Mouse (Mus musculus) regulatory T cell (primary cell): ENCODE results near the gene Mgll.

Experiments
- in situ Hi-C: fragments of 300-600 bp; cut with MboI, MseI; formaldehyde crosslinking; loops from one replicate; pipeline ENCODE4 v1.15.1; 2025; ENCODE audit warnings: high pct_unique_total_duplicates

The Mgll gene

DNA sequence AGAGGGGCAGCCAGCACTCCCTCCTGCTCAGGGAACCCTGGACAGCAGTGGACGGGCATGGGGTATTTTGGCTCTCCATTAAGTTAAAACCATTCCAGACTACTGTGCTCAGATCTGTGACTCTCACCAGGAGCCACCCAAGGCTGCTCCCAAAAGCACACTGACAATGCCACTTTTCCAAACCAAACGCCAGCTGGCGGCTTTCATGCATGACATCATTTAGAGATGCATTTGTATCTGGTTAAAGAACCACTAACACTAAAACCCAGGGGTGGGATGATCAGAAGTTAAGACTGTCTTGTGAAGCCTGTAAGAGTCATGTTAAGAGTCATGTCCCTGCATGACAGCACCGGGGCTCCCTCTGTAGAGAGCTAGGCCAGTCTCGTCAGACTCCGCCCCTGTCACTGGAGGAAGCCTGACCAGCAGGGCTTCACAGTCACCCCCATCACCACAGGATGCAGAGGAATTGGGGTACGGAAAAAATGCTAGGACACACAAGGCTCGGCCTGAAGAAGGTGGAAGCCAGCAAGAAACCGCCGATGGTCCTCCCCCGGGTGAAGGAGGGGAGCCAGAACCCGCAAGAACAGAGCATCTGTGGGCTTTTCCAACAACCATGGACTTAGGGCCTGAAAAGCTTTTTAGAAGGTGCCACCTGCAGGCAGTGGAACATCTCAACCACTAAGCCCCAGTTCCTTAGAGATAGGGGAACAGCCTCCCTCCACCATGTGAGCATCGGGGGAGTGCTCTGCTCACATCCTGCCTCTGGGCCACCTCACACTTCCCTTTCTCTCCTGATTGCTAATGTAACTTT lies 103.4 kb downstream of the Mgll start:
- in situ Hi-C loops, result no loop called here

DNA sequence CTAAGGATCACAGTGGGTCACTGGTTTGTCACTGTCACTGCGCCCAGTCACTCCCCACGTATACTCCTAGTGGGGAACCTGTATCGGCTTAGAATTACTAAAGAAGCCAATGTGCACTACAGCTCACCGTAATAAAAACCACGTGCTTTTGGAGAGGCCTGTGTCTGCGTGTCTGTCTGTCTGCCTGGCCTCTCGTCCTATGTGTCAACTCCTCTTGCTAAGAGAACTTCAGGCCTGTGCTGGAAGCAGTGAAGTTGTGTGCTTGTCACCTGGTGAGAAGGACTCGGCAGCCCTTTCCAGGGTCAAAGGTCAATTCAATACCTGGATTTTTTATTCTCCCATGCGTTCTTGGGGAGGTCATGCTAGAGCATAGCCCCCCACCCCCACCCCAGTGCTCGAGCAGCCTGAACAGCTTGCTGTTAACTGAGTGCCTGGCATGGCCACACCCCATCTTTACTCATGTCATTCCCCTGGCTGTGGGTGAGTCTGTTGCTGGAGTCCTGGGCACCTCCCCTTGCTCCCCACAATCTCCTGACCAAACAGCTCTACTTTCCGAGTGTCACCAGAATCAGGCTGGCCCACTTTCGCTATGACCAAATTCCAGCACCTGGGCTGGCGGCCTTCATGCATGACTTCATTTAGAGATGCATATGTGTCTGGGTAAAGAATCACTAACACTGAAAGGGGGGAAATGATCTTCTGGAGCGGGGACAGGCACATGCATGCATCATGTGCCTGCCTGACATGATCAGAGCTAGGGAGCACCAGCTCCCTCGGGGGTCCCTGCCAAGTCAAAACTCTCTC lies 104.2 kb downstream of the Mgll start:
- in situ Hi-C loops, result no loop called here

DNA sequence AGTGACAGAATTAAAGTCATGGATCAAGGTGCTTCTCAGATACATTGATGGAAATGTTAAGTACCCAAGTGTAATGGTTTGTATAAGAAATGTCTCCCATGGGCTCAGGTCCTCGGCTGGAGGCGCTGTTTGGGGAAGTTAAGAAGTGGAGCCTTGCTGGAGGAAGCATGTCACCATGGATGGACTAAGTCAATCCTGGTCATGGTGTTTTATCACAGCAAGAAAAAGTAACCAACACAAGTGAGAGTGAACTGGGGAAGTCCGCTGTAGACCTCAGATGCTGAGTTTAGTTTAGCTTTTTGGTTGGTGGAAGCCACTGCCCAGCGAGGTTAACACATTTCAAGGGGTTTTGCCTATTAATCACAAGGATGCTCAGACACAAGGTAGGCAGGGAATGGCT lies 105.4 kb downstream of the Mgll start:
- in situ Hi-C loops, result no loop called here

DNA sequence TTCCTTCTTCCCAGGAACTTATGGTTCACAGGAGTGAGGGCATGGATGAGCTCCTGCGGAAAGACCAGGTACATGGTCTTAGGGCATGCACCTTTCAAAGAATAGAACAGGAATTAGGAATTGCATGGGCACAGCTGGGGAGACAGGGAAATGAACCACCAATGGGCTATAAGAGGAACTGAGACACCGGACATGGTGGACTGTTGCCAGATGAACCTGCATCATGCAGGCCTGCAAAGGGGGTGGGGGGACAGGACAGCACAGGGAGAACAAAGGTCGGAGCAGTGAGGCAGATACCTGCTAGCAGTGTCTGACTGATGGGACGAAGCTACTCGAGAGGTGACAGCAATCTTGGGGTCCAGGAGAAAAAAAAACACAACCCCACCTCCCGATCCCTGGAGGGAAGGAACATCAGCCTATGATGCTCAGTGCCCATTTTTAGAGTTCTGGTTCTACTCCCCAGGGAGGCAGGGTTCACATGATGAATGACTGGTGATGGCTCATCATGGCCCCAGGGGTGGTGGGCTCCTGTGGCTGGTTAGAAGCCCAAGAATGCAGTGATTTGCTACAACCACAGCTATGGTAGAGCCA lies 106.0 kb downstream of the Mgll start:
- in situ Hi-C loops, result no loop called here

DNA sequence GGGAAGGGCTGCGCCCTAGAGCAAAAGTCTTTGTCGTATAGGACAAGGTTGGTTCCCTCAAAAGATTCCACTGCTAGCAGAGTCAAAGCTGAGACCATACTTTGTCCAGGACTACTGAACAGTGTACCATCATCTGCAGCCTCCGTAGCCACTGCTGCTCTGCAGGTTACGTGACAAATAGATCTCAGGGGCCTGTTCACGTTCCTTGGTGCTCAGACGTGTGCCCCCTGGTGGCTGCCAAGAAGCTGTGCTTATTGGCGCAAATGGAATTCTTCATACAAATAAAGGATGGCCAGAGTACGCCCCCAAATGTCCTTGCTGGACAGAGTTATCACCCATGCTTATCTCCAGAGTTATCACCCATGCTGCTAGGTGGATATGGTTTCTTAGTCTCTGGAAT lies 107.2 kb downstream of the Mgll start:
- in situ Hi-C loops, result no loop called here

DNA sequence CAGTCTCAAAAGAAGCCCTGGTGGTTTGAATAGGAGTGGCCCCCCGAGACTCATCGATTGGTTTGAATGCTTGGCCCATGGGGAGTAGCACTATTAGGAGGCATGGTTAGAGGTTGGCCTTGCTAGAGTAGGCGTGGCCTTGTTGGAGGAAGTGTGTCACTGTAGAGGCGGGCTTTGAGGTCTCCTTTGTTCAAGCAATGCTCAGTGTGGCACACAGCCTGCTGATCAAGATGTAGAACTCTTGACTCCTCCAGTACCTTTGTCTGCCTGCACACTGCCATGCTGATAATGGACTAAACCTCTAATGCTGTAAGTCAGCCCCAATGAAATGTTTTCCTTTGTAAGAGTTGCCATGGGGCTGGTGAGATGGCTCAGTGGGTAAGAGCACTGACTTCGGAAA lies 108.5 kb downstream of the Mgll start:
- in situ Hi-C loops, result no loop called here

DNA sequence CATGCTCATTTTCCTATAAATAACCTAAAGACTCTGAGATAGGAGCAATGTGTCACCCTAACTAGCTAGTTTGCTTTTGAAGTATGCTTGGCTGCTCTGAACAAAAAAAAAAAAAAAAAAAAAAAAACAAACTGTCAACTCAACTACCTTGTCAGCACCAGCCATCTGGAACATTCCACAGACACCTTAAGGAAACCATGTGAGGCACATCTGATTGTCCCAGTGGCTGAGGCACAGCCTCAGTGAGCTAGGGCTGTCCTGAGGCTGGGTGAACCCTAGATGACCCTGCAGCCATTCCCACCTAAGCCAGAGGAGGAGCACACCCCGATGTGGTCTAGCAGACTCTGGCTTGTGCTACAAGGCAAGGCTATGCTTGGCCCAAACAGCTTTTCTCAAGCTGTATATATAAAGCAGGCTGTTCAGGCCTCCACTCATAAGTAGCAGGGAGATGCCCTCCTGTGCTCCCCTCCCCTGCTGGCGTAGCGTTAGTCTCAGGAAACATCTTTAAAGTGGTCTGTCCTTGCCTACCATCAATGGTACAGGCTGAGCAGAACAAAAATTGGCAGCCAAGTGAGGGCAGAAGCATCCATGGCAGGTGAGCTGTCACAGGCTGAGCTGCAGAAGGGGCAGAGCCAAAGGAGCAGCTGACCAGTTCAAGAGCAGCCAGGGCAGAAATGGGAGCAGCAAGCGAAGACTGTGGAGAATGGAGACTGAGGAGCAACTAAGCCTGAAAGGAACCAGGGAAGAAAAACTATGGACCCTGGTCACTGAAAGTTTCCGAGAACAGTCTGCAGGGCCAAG lies 109.3 kb downstream of the Mgll start:
- in situ Hi-C loops, result no loop called here

DNA sequence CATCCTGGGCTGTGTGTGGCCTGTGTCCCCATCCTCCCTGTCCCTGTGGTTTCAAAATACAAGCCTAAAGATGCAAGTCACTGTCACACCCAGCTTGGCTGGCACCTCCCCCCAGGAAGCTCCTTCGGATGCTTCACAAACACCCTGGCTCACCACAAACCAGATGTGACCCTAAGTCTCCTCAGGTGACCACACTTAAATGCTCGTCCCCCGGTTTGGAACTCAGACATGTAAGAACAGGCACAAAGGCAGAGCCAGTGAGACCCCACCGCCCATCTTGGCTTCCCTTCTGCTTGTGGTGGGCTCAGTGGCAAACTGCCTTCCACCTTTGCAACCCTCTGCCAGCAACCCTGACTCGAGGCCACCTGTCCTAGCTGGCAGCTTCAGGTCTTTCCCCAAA lies 110.8 kb downstream of the Mgll start:
- in situ Hi-C loops, result no loop called here

DNA sequence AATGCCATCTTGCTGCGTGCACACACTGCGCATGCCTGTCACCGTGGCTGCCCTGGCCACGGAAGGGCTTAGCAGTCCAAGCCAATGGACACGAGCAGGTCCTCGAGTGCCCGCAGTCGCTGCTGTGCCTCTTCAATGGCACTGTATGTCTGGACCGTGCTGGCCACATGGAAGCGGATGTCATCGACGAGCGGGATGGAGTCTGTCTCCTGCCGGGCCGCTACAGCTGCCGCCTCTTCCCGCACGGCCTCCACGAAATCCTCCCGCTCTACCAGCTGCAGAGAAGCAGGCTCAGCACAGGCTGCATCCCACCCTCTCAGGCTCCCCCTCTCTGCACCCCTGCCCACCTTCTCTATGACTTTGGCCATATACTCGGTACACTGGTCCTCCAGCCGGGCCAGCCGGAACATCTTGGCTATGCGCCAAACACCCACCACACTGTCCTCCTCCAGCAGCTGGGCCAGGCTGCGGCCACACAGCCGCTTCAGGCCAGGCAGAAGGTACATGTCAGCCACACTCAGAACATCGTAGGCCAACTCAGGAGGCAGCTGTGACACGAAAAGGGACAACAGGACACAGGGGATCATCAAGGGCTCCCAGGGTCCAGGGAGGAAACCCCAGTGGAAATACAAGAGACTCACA lies 112.1 kb downstream of the Mgll start:
- in situ Hi-C loops, result no loop called here

DNA sequence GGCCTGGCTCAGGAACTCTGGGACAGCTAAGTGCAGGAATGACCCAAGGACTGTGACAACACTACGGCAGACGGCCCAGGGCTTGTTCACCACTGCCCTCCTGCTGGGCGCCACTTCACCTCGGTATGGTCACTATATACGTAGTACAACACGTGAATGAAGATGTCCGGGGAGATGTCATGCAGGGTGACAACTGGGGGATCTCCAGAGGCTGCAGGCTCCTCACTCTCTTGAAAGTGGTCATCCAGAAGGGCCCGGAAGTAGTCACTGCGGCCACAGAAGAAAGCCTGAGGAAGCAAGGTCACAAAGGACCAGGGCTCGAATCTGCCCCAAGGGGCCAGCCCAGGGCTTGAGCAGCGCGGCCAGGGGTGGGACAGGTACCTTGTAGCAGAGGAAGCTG lies 113.8 kb downstream of the Mgll start:
- in situ Hi-C loops, result no loop called here

DNA sequence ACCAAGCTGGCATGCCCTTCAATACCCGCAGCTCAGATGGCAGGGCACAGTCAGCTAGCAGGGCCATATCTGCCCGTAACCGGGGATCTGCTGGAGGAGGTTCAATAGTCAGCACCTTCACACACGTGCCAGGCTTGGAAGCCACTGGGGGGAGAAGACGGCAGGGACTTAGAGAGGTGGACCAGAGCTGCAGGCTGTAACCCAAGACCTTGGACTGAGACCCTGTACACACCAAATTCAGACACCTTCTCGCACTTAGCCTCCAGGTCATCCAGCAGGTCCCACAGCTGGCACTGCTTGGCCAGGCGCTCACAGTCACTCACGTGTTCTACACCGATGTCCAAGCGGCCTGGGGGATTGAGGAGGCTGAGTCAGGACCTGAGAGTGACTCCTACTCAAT lies 114.4 kb downstream of the Mgll start:
- in situ Hi-C loops, result no loop called here

DNA sequence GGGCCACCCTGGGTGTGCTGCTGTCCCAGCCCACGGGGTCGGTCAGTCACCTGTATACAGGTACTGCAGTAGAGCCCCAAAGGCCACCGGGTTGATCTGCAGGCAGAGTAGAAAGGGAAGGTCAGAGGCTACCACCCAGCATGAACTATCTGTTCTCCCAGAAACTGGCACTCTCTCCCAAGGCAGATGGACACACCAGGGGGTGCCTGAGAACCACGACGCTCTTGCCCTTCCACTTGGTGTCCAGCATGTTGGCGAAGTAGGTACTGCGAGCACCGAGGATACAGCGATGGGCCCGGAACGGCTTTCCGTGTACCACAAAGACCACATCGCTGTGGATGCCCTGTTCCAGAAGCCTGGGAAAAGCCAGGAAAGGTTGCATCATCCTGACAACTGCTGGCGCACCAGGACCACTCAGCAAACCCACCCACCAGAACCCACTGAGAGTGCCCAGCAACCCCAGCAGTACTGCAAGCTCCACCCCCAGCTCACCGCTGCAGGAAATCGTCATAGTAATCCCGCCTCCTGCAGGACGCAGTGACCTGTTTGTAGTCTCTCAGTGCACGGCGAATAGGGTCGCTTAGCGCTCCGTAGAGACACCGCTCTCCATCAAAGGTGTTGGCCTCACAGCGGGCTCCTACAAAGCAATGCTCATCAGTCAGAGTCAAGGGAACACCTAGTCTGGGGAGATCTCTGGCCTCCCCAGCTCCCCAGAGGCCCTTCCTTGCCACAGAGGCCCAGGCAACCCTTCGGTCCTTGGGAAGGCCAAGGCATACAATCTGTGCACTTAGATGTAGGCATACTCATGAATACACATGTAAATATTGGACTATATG lies 115.1 kb downstream of the Mgll start:
- in situ Hi-C loops, result no loop called here

DNA sequence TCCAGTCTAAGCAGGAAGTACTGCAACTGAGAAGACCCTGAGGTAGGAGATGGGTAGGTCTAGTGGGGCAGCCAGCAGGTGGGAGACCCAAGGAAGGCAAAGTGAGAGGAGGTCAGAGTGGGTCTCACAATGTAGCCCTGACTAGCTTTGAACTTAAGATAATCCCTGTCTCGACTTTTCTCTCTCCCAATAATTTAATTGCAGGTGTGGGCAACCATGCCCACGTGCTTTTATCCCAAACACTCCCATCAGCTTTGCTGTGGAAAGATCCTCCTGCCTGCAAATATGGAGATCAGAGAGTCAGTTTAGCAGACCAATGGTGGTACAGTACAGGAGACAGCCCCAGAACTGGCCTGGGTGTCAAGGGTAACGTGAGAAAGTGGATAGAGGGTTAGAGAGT lies 116.0 kb downstream of the Mgll start:
- in situ Hi-C loops, result loop anchor here (5.0 kb wide), 2 partner anchors 62 to 393 kb away; partner anchors contain the start of genes Eefsec and Tpra1

DNA sequence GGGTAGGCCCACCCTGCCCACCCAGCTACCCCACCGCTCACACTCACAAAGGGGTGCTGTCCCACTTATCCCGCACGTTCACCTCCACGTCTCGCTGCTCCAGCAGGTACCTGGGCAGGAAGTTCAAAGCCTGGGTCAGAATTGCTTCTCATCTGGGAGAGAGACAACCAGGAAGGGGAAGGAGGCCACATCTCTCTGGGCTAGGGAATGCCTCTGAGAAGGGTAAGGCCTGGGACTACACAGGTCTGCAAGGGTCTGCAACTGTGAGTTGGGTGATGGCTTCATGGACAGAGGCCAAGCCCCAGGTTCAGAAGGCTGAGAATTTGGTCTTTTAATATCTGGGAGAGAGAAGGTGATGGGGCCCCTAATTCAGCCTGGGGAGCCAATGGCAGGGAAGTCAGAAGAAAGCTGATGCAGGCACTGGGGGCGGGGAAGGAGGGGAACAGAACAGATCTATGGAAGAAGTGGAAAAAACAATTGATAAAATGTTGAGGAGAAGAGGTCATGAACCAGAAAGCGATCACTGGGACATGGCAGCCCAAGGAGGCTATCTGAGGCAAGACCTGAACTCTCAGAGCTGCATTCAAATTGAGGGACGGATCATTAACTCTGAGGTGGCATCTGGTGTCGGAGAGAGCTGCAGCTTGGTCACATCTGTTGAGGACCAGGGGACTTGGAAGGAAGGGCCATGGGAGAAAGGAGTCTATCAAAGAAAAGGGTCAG lies 116.7 kb downstream of the Mgll start:
- in situ Hi-C loops, result loop anchor here (5.0 kb wide), 2 partner anchors 61 to 394 kb away; partner anchors contain the start of genes Eefsec and Tpra1

DNA sequence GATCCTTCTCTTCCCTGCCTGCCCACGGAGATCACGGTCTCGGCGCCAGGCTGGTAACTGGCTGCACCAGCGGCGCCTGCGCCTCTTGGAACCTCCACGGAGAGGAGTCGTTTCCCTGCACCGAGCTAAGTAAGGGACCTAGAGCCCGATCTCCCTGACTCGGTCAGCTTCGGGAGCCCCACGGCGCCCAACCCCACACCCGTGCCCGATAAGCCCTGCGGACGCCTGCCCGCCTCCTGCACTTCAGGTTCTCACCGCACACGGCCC lies 117.2 kb downstream of the Mgll start:
- in situ Hi-C loops, result loop anchor here (5.0 kb wide), 2 partner anchors 61 to 394 kb away; partner anchors contain the start of genes Eefsec and Tpra1

DNA sequence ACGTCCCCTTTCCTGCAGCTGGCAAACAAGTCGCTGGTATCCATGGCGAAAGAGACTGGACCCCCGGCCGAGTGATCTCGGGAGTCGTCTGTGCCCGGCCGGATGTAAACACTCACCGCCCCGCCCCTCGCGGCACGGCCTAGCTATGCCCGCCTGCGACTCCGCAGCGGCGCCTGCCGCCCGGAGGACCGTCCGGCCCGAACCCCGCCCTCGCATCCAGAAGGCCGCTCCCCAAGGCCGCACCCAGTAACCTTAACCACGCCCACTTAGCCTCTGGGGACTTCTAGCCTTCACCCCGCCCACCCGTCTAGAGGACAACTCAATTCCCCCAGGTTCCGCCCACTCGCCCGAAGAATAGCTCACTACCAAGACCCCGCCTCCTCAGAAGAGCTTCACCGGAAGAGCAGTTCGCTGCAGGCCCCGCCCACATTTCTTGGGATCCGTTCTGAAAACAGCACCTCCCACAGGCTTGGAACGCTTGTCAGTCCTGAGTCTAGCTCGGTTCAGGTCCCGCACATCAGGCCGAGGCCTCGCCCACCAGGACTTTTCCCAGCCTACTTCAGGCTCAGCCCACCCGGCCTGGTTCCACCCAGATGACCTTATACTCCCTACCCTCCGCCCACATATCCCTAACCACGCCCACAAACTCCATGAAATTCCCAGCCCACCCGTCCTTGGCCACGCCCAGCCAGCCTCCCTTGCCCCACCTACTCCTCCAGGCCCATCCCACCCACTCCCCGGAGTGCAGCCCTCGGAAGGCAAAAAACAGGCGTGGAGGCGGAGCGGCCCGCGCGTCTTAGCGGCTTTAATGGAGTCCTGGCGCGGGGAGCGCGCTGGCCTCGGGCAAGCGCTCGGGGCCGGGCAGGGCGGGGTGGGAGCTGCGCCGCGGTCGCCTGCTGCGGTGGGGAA lies 117.8 kb downstream of the Mgll start, which contains the start of gene Abtb1:
Abtb1 (minus strand) TSS at position 204 of the 909 bp plus-strand sequence.
- in situ Hi-C loops, result loop anchor here (5.0 kb wide), 2 partner anchors 60 to 395 kb away; partner anchors contain the start of genes Eefsec and Tpra1

DNA sequence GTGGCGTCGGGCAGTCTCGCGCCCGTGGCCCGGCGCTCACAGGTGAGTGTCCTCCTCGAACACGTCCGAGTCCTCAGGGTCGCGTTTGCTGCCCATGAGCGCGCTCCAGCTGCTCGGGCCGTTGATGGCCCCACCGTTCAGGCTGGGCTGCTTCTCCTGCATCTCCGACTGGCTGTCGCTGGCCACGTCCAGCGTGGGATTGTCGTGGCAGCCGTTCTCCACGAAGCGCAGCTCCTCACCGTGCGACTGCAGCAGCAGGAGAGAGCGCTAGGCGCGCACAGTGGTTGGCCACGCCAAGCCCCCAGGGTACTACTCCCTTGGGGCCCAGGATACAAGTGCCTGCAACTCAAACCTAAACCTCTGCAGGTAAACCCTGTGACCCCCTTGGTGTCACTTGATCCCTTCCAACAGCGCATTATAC lies 118.5 kb downstream of the Mgll start:
- in situ Hi-C loops, result loop anchor here (5.0 kb wide), 2 partner anchors 60 to 395 kb away; partner anchors contain the start of genes Eefsec and Tpra1

DNA sequence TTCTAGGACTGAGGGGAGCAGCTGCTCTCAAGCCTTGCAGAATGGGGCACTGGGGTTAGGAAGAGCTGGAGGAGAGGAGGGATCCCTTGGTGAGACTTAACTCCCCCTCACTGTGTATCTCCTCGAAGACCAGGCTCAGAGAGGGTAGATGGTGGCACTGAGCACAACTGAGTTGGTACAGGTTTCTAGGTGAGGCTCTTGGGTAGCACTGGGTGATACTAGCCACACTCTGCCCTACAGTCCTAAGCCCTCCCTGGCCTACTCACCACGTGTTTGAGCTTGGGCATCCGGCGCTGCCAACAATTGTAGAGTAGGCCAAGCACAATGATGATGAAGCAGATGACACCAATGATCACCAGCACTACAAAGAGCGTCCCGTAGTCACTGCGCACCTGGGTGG lies 119.0 kb downstream of the Mgll start:
- in situ Hi-C loops, result loop anchor here (5.0 kb wide), 2 partner anchors 59 to 396 kb away; partner anchors contain the start of genes Eefsec and Tpra1
